12 mouse cellular contexts compared by ENCODE assay signal in genomic region chr5:124814797-124815196, GRCm38 (mm10). TPM values are rescaled to one million over a fixed set of nuclear protein-coding genes. Genes with fewer than 3 reads are reported as not detected.
DNase-seq lines count a peak whose midpoint lies in the region; ATAC-seq and TF ChIP-seq lines count a peak whose summit lies in the region.
"Had no signal": no experiment of that assay in that cellular context is flagged by ENCODE, and none has a peak within 500 bp of the region (broad histone marks: within the 10 kb centered on the region; RNA-seq: fewer than 3 reads in every experiment).

No protein-coding gene starts in this region.

- H3K36me3 ChIP-seq in megakaryocyte, embryonic 14.5 days (replicated peaks; ENCODE audit: low read length): no peaks in the 10 kb centered on the region
- no peaks in the 10 kb centered on the region for H3K36me3 ChIP-seq in forebrain, embryonic 10.5 days (replicated peaks)
- H3K36me3 ChIP-seq: heart, embryonic 13.5 days had no signal

- H3K27ac ChIP-seq in forebrain, embryonic 10.5 days: no peak overlapping the region
- H3K27ac ChIP-seq in left cerebral cortex, adult 2 months: no peak overlapping the region
- H3K27ac ChIP-seq: heart, embryonic 13.5 days had no signal

- DNase-seq in adrenal gland, postnatal 14 days: peak; percentile 11
- DNase-seq in adrenal gland, postnatal 10 days: no peak
- peak; percentile 95 for DNase-seq in cerebellum, adult 9-11 months
- no peak for DNase-seq in spleen, adult 18-20 months
- no peak for DNase-seq in forebrain, embryonic 10.5 days (ENCODE audit: extremely low spot score, low spot score)
- DNase-seq in left cerebral cortex, adult 2 months (ENCODE audit: extremely low spot score in 1 of 2, low spot score in 2 of 2): no peak
- DNase-seq: gastrocnemius, postnatal 36 days; thymus, adult 2 months had no signal

- peak overlapping the region; percentile 15 for H3K4me3 ChIP-seq in megakaryocyte, embryonic 14.5 days (replicated peaks)
- no peak overlapping the region for H3K4me3 ChIP-seq in forebrain, embryonic 10.5 days
- no peak overlapping the region for H3K4me3 ChIP-seq in left cerebral cortex, adult 2 months
- H3K4me3 ChIP-seq: heart, embryonic 13.5 days had no signal

- TF ChIP-seq CTCF in left cerebral cortex, adult 2 months (IDR thresholded peaks at IDR 0.05): no peak

- WGBS in forebrain, embryonic 10.5 days: 74% methylated on average over 5 of the region's 5 CpGs

- no peak for ATAC-seq in megakaryocyte, adult 5-6 weeks (ENCODE audit: poor library complexity, severe bottlenecking)
- ATAC-seq: intestine, postnatal 0 days had no signal

- intact Hi-C loops in left cerebral cortex, adult 2 months (cut with DNase I): no loop called here

- peaks cover 62% of the 10 kb centered on the region for H3K27me3 ChIP-seq in megakaryocyte, embryonic 14.5 days (replicated peaks)
- no peaks in the 10 kb centered on the region for H3K27me3 ChIP-seq in forebrain, embryonic 10.5 days (ENCODE audit: poor library complexity, severe bottlenecking)

- H3K9me3 ChIP-seq in megakaryocyte, embryonic 14.5 days: peaks cover 23% of the 10 kb centered on the region
- H3K9me3 ChIP-seq in forebrain, embryonic 10.5 days: peaks cover 11% of the 10 kb centered on the region; the same call in 1 of the 2 replicates

- peaks cover 9% of the 10 kb centered on the region for H3K4me1 ChIP-seq in megakaryocyte, embryonic 14.5 days
- H3K4me1 ChIP-seq in forebrain, embryonic 10.5 days: no peaks in the 10 kb centered on the region
- H3K4me1 ChIP-seq: heart, embryonic 13.5 days had no signal

RNA-seq across cellular contexts. Expression of gene Ccdc92, which starts 47.4 kb away (rescaled TPM):
- 4.2 and 6.2 TPM in 2 replicates for total RNA-seq in adrenal gland, postnatal 14 days (2021)
- 1 to 10 TPM; 4.3 to 6.1 TPM for total RNA-seq in adrenal gland, postnatal 10 days (2021)
- 105 and 129 TPM in 2 replicates for polyA plus RNA-seq in megakaryocyte, embryonic 14.5 days (2012; ENCODE audit: insufficient read depth, low replicate concordance)
- 0.16 and 0.36 TPM in 2 replicates for total RNA-seq in megakaryocyte, adult 5-6 weeks (2015)
- total RNA-seq in megakaryocyte, adult 5-6 weeks (2017): 0.69 and 1.1 TPM in 2 replicates
- polyA plus RNA-seq in forebrain, embryonic 10.5 days (2016; fragmentation: Nextera tagmentation; extraction: Ambion mirVana): 14.0 and 14.4 TPM in 2 replicates
- total RNA-seq in left cerebral cortex, adult 2 months (2021): 10 to 100 TPM; 80.9 to 86.3 TPM

RNA-seq across cellular contexts. Expression of gene Zfp664, which starts 47.7 kb away (rescaled TPM):
- total RNA-seq in adrenal gland, postnatal 14 days (2021): 53.2 and 54.8 TPM in 2 replicates
- total RNA-seq in adrenal gland, postnatal 10 days (2021): 10 to 100 TPM; 48.5 to 58.8 TPM
- 9.9 and 25.1 TPM in 2 replicates for polyA plus RNA-seq in megakaryocyte, embryonic 14.5 days (2012; ENCODE audit: insufficient read depth, low replicate concordance)
- 5.5 and 6.3 TPM in 2 replicates for total RNA-seq in megakaryocyte, adult 5-6 weeks (2015)
- 7.4 and 7.6 TPM in 2 replicates for total RNA-seq in megakaryocyte, adult 5-6 weeks (2017)
- polyA plus RNA-seq in forebrain, embryonic 10.5 days (2016; fragmentation: Nextera tagmentation; extraction: Ambion mirVana): 148 and 162 TPM in 2 replicates
- total RNA-seq in left cerebral cortex, adult 2 months (2021): 10 to 100 TPM; 68.4 to 77.1 TPM

Comparison
In these comparisons a context has a peak if more than half of its experiments do, and no peak if none do; other contexts are left out.
1. DNase-seq: peak in adrenal gland, postnatal 14 days (single experiment) and cerebellum, adult 9-11 months (single experiment); none in adrenal gland, postnatal 10 days (single experiment), spleen, adult 18-20 months (0 of 2), forebrain, embryonic 10.5 days (single experiment) and left cerebral cortex, adult 2 months (0 of 2).
2. RNA of gene Ccdc92, which starts 47.4 kb away (total RNA-seq): 80.9 to 86.3 TPM in left cerebral cortex, adult 2 months; 4.3 to 6.1 TPM in adrenal gland, postnatal 10 days, 4.2 to 6.2 TPM in adrenal gland, postnatal 14 days and 0.16 to 1.1 TPM in megakaryocyte, adult 5-6 weeks; every median in the first group is over 10 times any median in the second.